Mouse (Mus musculus) cortical plate, adult 2 months (tissue): ENCODE measurements around the gene S100z.

ENCODE experiments used
- CTCF ChIP-seq: fragments of 200-500 bp; IDR thresholded peaks from 2 replicates; pipeline ENCODE4 v1.5.1; 2011; ENCODE audit warnings: mild to moderate bottlenecking, control low read depth, low read length; ENCODE audit not compliant: insufficient read depth; ENCODE audit errors: extremely low read depth
- POLR2A ChIP-seq: fragments of 200-500 bp; IDR thresholded peaks from 2 replicates; pipeline ENCODE4 v1.6.1; 2011; ENCODE audit warnings: mild to moderate bottlenecking, low read length, control low read depth; ENCODE audit not compliant: insufficient read depth; ENCODE audit errors: extremely low read depth

- no peak for TF ChIP-seq CTCF
- TF ChIP-seq POLR2A: no peak
Observed at GRCm38 (mm10) chr13:95514756-95515155, 36.2 kb upstream of the S100z start.
